Mouse (Mus musculus): ENCODE results near the gene Tcf3. TPM values are rescaled to one million over a fixed set of nuclear protein-coding genes. Genes with fewer than 3 reads are reported as not detected.

Tcf3 gene
- polyA plus RNA-seq, 1 experiment from 2014 or later: 41.9 TPM

DNA sequence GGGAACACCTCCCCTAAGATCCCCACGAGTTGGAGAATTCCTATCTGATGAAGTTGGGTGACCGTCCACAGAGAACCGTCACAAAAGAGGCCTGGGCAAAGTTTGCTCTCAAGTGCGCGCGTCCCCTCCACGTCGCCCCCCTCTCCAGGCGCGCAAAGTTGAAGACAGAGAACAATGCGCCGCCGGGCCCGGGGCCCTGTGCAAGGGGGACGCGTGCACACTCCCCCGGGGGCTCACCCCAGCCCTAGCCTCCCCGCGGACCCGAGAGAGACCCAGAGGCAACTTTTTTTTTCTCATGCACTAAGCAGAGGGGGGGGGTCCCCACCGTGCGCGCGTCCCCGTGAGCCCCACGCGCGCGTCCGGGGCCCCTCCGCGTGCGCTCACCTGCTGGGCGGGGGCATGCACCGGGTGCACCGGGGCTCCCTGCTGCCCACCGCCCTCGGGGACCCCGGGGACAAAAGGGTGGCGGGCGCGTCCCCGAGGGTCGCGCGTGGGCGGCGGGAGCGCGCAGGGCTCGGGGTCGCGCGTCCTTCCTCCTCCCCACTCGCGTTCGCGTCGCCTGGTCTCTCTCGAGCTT lies 423 bp downstream of the Tcf3 start:
- Histone ChIP-seq H3K4me3 (ENCODE audit: low read length) (peak overlapping the region; percentile 93), H3K27me3 (ENCODE audit: control insufficient read depth, insufficient read depth, low read length) (no peaks in the 10 kb centered on the region), H3K4me1 (ENCODE audit: control insufficient read depth, insufficient read depth, low read length) (peaks cover 21% of the 10 kb centered on the region), H3K27ac (ENCODE audit: low read length) (peak overlapping the region; percentile 84), H3K9ac (ENCODE audit: low read length) (peak overlapping the region; percentile 98), H3K4me2 (ENCODE audit: low read depth, low read length) (peak overlapping the region; percentile 73), H3K36me3 (ENCODE audit: control insufficient read depth, insufficient read depth) (peaks cover 17% of the 10 kb centered on the region), H3K9me3 (replicated peaks; ENCODE audit: control insufficient read depth, low read length) (no peaks in the 10 kb centered on the region)
- ATAC-seq (replicated peaks; ENCODE audit: extremely low read depth, insufficient read depth, low FRiP score): peak; percentile 13; the same call in 1 of the 2 replicates
- under 1% methylated on average over 57 of the region's 60 CpGs for WGBS

- peak overlapping the region; percentile 73 for H3K4me2 ChIP-seq (ENCODE audit: low read depth, low read length)
- peaks cover 21% of the 10 kb centered on the region for H3K4me1 ChIP-seq (ENCODE audit: control insufficient read depth, insufficient read depth, low read length)
- WGBS: 5% methylated on average over 4 of the region's 4 CpGs
- peak overlapping the region; percentile 93 for H3K4me3 ChIP-seq (ENCODE audit: low read length)
- peak overlapping the region; percentile 84 for H3K27ac ChIP-seq (ENCODE audit: low read length)
- no peak for ATAC-seq (replicated peaks; ENCODE audit: extremely low read depth, insufficient read depth, low FRiP score)
- H3K36me3 ChIP-seq (ENCODE audit: control insufficient read depth, insufficient read depth): peaks cover 22% of the 10 kb centered on the region
- no peaks in the 10 kb centered on the region for H3K9me3 ChIP-seq (replicated peaks; ENCODE audit: control insufficient read depth, low read length)
- no peaks in the 10 kb centered on the region for H3K27me3 ChIP-seq (ENCODE audit: control insufficient read depth, insufficient read depth, low read length)
- H3K9ac ChIP-seq (ENCODE audit: low read length): peak overlapping the region; percentile 98
These were observed 1.1 kb downstream of the Tcf3 start for GRCm38 (mm10) chr10:80432387-80432785.

DNA sequence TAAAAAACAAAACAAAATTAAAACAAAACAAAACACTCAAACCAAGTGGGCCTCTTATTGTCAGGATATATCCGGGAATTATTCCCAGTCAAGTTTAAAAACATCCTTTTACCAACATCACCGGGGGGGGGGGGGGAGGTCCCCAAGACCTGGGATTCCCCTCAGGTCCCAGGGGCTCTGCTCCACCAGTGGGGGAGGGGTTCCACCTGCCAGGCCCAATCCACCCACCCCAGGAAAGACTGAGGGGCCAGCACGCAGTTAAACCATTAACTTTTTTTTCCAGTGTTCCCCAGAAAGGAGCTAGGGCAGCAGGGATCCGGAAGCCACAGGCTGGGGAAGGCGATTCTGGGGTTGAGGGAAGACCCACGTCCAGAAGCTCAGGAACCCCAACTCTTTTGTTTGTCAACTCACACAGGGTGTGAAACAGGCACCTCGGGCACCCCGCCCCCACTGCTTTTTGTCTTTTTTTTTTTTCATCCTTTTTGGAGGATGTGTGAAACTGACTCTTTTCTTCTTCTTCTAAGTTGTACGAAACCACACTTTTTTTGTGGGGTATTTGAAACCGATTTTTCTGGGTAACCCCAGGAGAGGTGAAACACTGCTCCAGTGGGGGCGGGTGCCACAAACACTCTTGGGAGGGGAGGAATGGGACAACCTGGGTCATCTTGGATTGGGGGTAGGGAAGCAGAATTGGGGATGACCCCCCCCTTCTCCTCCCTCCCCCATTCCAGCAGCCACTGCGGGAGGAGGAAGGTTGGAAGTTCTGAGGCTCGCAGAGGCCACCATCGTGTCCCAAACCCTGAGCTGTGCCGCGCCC lies 1.7 kb downstream of the Tcf3 start:
- H3K9me3 ChIP-seq (replicated peaks; ENCODE audit: control insufficient read depth, low read length): no peaks in the 10 kb centered on the region
- peak overlapping the region; percentile 98 for H3K9ac ChIP-seq (ENCODE audit: low read length)
- H3K4me1 ChIP-seq (ENCODE audit: control insufficient read depth, insufficient read depth, low read length): peaks cover 21% of the 10 kb centered on the region
- peaks cover 28% of the 10 kb centered on the region for H3K36me3 ChIP-seq (ENCODE audit: control insufficient read depth, insufficient read depth)
- no peaks in the 10 kb centered on the region for H3K27me3 ChIP-seq (ENCODE audit: control insufficient read depth, insufficient read depth, low read length)
- H3K4me3 ChIP-seq (ENCODE audit: low read length): peak overlapping the region; percentile 93
- ATAC-seq (replicated peaks; ENCODE audit: extremely low read depth, insufficient read depth, low FRiP score): no peak
- WGBS: 28% methylated on average over 14 of the region's 16 CpGs
- H3K27ac ChIP-seq (ENCODE audit: low read length): peak overlapping the region; percentile 19; the same call in 1 of the 2 replicates
- H3K4me2 ChIP-seq (ENCODE audit: low read depth, low read length): peak overlapping the region; percentile 73

DNA sequence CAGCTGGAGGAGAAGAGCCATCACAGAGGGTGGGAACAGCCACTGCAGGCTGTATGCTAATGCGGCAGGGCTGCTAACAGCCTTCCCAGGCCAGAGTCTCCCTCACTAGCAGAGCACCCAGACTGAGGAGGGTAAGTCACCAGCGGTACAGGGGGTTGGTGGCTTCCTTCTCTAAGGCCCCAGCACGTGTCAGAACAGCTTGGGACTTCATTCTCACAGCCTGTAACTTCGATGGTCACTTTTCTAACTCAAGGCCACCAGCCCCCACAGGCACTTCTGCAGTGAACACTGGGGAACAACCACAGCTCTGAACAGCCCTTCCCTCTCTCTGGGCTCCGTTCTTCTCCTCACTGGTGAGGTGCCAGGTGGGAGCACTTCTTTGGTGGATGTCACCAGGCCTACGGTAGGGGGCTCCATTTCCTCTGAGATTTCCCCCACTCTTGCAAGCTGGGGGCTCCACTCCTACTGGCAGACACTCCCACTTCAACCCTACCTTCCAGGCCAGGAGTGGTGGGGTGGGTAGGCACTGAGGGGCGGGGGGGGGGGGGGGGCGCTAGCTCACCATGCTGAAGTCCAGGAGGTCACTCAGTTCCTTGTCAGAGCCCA lies 3.0 kb downstream of the Tcf3 start:
- ATAC-seq (replicated peaks; ENCODE audit: extremely low read depth, insufficient read depth, low FRiP score): no peak
- Histone ChIP-seq H3K27me3 (ENCODE audit: control insufficient read depth, insufficient read depth, low read length) (no peaks in the 10 kb centered on the region), H3K4me1 (ENCODE audit: control insufficient read depth, insufficient read depth, low read length) (peaks cover 15% of the 10 kb centered on the region), H3K9me3 (replicated peaks; ENCODE audit: control insufficient read depth, low read length) (no peaks in the 10 kb centered on the region; the same call in 1 of the 2 replicates), H3K9ac (ENCODE audit: low read length) (no peak overlapping the region), H3K36me3 (ENCODE audit: control insufficient read depth, insufficient read depth) (peaks cover 41% of the 10 kb centered on the region), H3K4me3 (ENCODE audit: low read length) (no peak overlapping the region), H3K4me2 (ENCODE audit: low read depth, low read length) (no peak overlapping the region), H3K27ac (ENCODE audit: low read length) (no peak overlapping the region)
- 60% methylated on average over 8 of the region's 8 CpGs for WGBS

- Histone ChIP-seq H3K27me3 (ENCODE audit: control insufficient read depth, insufficient read depth, low read length) (no peaks in the 10 kb centered on the region), H3K27ac (ENCODE audit: low read length) (no peak overlapping the region), H3K4me1 (ENCODE audit: control insufficient read depth, insufficient read depth, low read length) (peaks cover 15% of the 10 kb centered on the region), H3K9me3 (replicated peaks; ENCODE audit: control insufficient read depth, low read length) (peaks cover 5% of the 10 kb centered on the region), H3K36me3 (ENCODE audit: control insufficient read depth, insufficient read depth) (peaks cover 48% of the 10 kb centered on the region), H3K4me3 (ENCODE audit: low read length) (no peak overlapping the region), H3K4me2 (ENCODE audit: low read depth, low read length) (no peak overlapping the region), H3K9ac (ENCODE audit: low read length) (no peak overlapping the region)
- no peak for ATAC-seq (replicated peaks; ENCODE audit: extremely low read depth, insufficient read depth, low FRiP score)
- WGBS: 91% methylated on average over 8 of the region's 8 CpGs
These were observed 3.6 kb downstream of the Tcf3 start for GRCm38 (mm10) chr10:80429800-80430199.

DNA sequence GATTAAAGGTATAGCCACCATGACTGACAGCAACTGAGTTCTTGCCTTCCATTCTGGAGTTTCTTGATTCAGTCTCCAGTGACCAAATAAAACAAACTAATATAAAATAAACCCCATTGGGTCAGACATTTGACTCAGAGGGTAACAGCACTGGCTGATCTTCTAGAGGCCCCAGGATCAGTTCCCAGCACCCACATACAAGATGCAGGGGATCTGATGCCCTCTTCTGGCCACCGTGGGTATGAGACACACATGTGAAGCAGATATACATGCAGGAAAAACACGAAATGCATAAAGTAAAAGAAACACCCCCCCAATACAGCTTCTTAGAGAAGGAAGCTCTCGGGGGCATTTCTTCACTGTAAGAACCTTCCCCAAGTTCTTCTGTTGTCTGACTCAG lies 8.4 kb downstream of the Tcf3 start:
- Histone ChIP-seq H3K4me1 (ENCODE audit: control insufficient read depth, insufficient read depth, low read length) (peaks cover 2% of the 10 kb centered on the region), H3K36me3 (ENCODE audit: control insufficient read depth, insufficient read depth) (peaks cover 68% of the 10 kb centered on the region), H3K9ac (ENCODE audit: low read length) (no peak overlapping the region), H3K4me3 (ENCODE audit: low read length) (no peak overlapping the region), H3K4me2 (ENCODE audit: low read depth, low read length) (no peak overlapping the region), H3K27ac (ENCODE audit: low read length) (no peak overlapping the region), H3K27me3 (ENCODE audit: control insufficient read depth, insufficient read depth, low read length) (no peaks in the 10 kb centered on the region), H3K9me3 (replicated peaks; ENCODE audit: control insufficient read depth, low read length) (peaks cover 5% of the 10 kb centered on the region)
- no peak for ATAC-seq (replicated peaks; ENCODE audit: extremely low read depth, insufficient read depth, low FRiP score)
- 90% methylated on average over 3 of the region's 3 CpGs for WGBS

- Histone ChIP-seq H3K4me3 (ENCODE audit: low read length) (no peak overlapping the region), H3K4me2 (ENCODE audit: low read depth, low read length) (no peak overlapping the region), H3K4me1 (ENCODE audit: control insufficient read depth, insufficient read depth, low read length) (peaks cover 12% of the 10 kb centered on the region), H3K9me3 (replicated peaks; ENCODE audit: control insufficient read depth, low read length) (peaks cover 5% of the 10 kb centered on the region), H3K27me3 (ENCODE audit: control insufficient read depth, insufficient read depth, low read length) (no peaks in the 10 kb centered on the region), H3K36me3 (ENCODE audit: control insufficient read depth, insufficient read depth) (peaks cover 67% of the 10 kb centered on the region), H3K27ac (ENCODE audit: low read length) (no peak overlapping the region), H3K9ac (ENCODE audit: low read length) (no peak overlapping the region)
- no peak for ATAC-seq (replicated peaks; ENCODE audit: extremely low read depth, insufficient read depth, low FRiP score)
- WGBS: 49% methylated on average over 4 of the region's 4 CpGs
These were observed 9.9 kb downstream of the Tcf3 start for GRCm38 (mm10) chr10:80423562-80423961.

- Histone ChIP-seq H3K9me3 (replicated peaks; ENCODE audit: control insufficient read depth, low read length) (peaks cover 5% of the 10 kb centered on the region), H3K4me2 (ENCODE audit: low read depth, low read length) (no peak overlapping the region), H3K4me1 (ENCODE audit: control insufficient read depth, insufficient read depth, low read length) (peaks cover 14% of the 10 kb centered on the region), H3K36me3 (ENCODE audit: control insufficient read depth, insufficient read depth) (peaks cover 65% of the 10 kb centered on the region), H3K9ac (ENCODE audit: low read length) (no peak overlapping the region), H3K27ac (ENCODE audit: low read length) (no peak overlapping the region), H3K4me3 (ENCODE audit: low read length) (no peak overlapping the region), H3K27me3 (ENCODE audit: control insufficient read depth, insufficient read depth, low read length) (no peaks in the 10 kb centered on the region)
- 86% methylated on average over 9 of the region's 9 CpGs for WGBS
- no peak for ATAC-seq (replicated peaks; ENCODE audit: extremely low read depth, insufficient read depth, low FRiP score)
These were observed 11.6 kb downstream of the Tcf3 start for GRCm38 (mm10) chr10:80421651-80422472.
